Mouse (Mus musculus) bone marrow, adult 2 months (tissue): ENCODE results near the gene Slc2a10. TPM values are rescaled to one million over a fixed set of nuclear protein-coding genes. Genes with fewer than 3 reads are reported as not detected.
A peak's percentile ranks its signal among the peaks of the same experiment; 100 is the strongest.

Experiments
- H3K27ac ChIP-seq: fragments of 200-500 bp; 2 replicates; pipeline ENCODE4 v1.5.1; 2012; ENCODE audit warnings: low read depth, mild to moderate bottlenecking, control low read depth, inconsistent platforms, low read length; ENCODE audit not compliant: control insufficient read depth, poor library complexity, insufficient read depth
- H3K4me1 ChIP-seq: fragments of 200-500 bp; 2 replicates; pipeline ENCODE4 v1.6.1; 2011; ENCODE audit warnings: low read length; ENCODE audit not compliant: control insufficient read depth, insufficient read depth
- H3K4me3 ChIP-seq: fragments of 200-500 bp; replicated peaks from 2 replicates; pipeline ENCODE3; 2011; ENCODE audit warnings: mild to moderate bottlenecking, low read depth, low read length, control low read depth; ENCODE audit not compliant: control insufficient read depth
- CTCF ChIP-seq: fragments of 200-500 bp; IDR thresholded peaks from 2 replicates; pipeline ENCODE4 v1.5.1; 2011; ENCODE audit warnings: low read length, control low read depth; ENCODE audit not compliant: control insufficient read depth, insufficient read depth
- POLR2A ChIP-seq: fragments of 200-500 bp; IDR thresholded peaks from 2 replicates; pipeline ENCODE4 v1.6.1; 2011; ENCODE audit warnings: low read depth, mild to moderate bottlenecking, control low read depth, low read length, borderline replicate concordance; ENCODE audit not compliant: control insufficient read depth
- WGBS: fragments of 180-500 bp; shearing (Covaris S2); methylation state at CpG from one replicate; pipeline ENCODE4 v1.1.7; 2018; 5-methylcytosine and 5-hydroxymethylcytosine counted together
- polyA plus RNA-seq: library from polyadenylated mRNA; stranded (reverse); fragments of >200 nt; gene quantifications from 2 replicates; pipeline ENCODE4 v1.2.4, GENCODE M21; 2011; ENCODE audit warnings: low replicate concordance; ENCODE audit not compliant: missing spikeins, insufficient read depth, insufficient read length

The Slc2a10 gene
- polyA plus RNA-seq, 1 experiment: not detected

GRCm38 (mm10) chr2:165475412-165475811, 28.2 kb upstream of the Slc2a10 start:
- Histone ChIP-seq H3K4me1 (no peaks in the 10 kb centered on the region), H3K4me3 (no peak overlapping the region), H3K27ac (no peak overlapping the region)
- no peak for TF ChIP-seq POLR2A
- TF ChIP-seq CTCF: no peak
- WGBS: 77% methylated on average over 7 of the region's 7 CpGs

GRCm38 (mm10) chr2:165475850-165476249, 27.7 kb upstream of the Slc2a10 start:
- no peak overlapping the region for H3K27ac ChIP-seq
- no peak for TF ChIP-seq POLR2A
- H3K4me3 ChIP-seq: no peak overlapping the region
- H3K4me1 ChIP-seq: no peaks in the 10 kb centered on the region
- 68% methylated on average over 5 of the region's 5 CpGs for WGBS

GRCm38 (mm10) chr2:165482003-165482402, 21.6 kb upstream of the Slc2a10 start:
- no peak overlapping the region for H3K4me3 ChIP-seq
- H3K27ac ChIP-seq: no peak overlapping the region
- WGBS: 74% methylated on average over 8 of the region's 8 CpGs
- TF ChIP-seq CTCF: no peak
- no peak for TF ChIP-seq POLR2A
- H3K4me1 ChIP-seq: no peaks in the 10 kb centered on the region

- Histone ChIP-seq H3K4me3 (no peak overlapping the region), H3K27ac (no peak overlapping the region), H3K4me1 (no peaks in the 10 kb centered on the region)
- WGBS: 52% methylated on average over 6 of the region's 6 CpGs
- TF ChIP-seq CTCF (no peak), POLR2A (no peak)
Observed at GRCm38 (mm10) chr2:165484152-165484551, 19.4 kb upstream of the Slc2a10 start.

GRCm38 (mm10) chr2:165485826-165486225, 17.8 kb upstream of the Slc2a10 start:
- no peak for TF ChIP-seq POLR2A
- no peak for TF ChIP-seq CTCF
- WGBS: 61% methylated on average over 3 of the region's 3 CpGs
- H3K27ac ChIP-seq: no peak overlapping the region
- no peaks in the 10 kb centered on the region for H3K4me1 ChIP-seq
- no peak overlapping the region for H3K4me3 ChIP-seq

GRCm38 (mm10) chr2:165486401-165486800, 17.2 kb upstream of the Slc2a10 start:
- TF ChIP-seq CTCF (no peak), POLR2A (no peak)
- Histone ChIP-seq H3K4me1 (no peaks in the 10 kb centered on the region), H3K4me3 (no peak overlapping the region), H3K27ac (no peak overlapping the region)
- WGBS: 78% methylated on average over 5 of the region's 5 CpGs

GRCm38 (mm10) chr2:165486881-165487535, 16.6 kb upstream of the Slc2a10 start:
- Histone ChIP-seq H3K4me1 (no peaks in the 10 kb centered on the region), H3K4me3 (no peak overlapping the region), H3K27ac (no peak overlapping the region)
- WGBS: 10% methylated on average over 8 of the region's 8 CpGs
- peak; percentile 90 for TF ChIP-seq CTCF
- no peak for TF ChIP-seq POLR2A

- TF ChIP-seq CTCF (no peak), POLR2A (peak; percentile 63; the same call in 1 of the 2 replicates)
- WGBS: under 1% methylated on average over 84 of the region's 84 CpGs
- peak within 1 kb of the TSS; percentile 47; the same call in 1 of the 2 replicates for H3K27ac ChIP-seq
- peak within 1 kb of the TSS; percentile 67 for H3K4me3 ChIP-seq
- H3K4me1 ChIP-seq: no peaks in the 10 kb centered on the region; the same call in 1 of the 2 replicates
Observed at GRCm38 (mm10) chr2:165492648-165493553, 10.7 kb upstream of the Slc2a10 start, which contains the start of gene Trp53rka. Gene Trp53rka, minus strand, starts transcription at chr2:165493324.
